Mouse (Mus musculus): Measurements from ENCODE around the gene Ddx24.
A peak's percentile ranks its signal among the peaks of the same experiment; 100 is the strongest.

Gene Ddx24

DNA sequence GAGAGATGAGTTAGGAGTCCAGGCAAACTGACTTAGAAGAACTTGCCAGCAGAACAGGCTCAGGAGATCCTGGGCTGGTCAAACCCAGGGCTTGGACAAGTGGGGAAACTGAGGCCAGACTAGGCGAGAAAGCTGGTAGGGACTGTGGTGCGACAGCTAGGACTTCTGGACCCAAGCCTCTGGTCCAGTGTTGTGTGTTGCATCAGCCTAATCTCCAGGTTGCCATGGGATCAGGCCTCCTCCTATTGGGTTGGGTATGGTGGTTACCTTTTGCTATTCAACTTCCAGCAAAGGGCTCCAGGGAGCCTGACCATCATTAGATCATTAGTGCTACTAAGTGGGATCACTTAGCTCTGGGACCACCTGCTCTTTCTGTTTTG, 36.3 kb downstream of the Ddx24 start:
- DNase-seq (ENCODE audit: low spot score) = peak; percentile 65

DNA sequence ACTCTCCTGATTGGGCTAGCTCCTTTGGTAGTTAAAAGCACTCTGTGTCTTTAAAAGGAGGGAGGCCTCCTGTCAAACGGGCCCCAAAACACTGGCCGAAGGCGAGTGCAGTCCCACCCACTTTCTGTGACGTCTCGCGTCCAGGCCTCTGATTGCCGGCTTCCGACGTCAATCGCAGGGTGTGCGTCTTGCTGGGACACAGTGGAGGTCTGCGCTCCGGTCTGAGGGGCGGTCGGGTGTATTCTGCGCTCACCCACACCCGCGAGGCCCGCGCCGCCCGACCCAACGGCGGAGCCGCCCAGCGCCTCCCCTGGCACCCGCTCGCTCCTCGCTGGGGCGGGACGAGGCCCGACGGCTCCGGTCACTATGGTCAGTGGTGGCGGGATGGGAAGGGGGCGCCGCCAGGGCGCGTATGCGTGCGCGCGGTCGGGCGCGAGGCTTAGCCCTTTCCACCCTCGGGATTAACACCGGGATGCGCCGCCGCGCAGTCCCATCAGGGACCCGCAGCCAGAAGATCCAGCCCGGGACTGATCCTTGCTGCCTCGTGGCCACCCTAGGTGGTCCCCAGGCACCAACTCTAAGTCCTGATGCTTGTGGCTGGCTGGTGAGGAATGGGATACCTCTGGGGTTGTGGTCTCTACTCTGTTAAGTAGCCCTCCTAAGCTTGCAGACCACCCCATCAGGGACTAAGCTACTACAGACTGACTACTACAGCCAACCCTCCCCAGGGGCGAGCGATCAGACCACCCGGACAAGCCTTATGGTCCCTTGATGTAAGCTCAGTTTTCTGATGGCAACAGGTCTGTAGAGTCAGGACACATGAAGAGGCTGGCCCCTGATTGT, 36.9 kb downstream of the Ddx24 start, which contains the start of gene Otub2:
Otub2 (plus strand) TSS at position 178 of the 843 bp plus-strand sequence.
- peak; percentile 94 for DNase-seq (ENCODE audit: low spot score)

DNA sequence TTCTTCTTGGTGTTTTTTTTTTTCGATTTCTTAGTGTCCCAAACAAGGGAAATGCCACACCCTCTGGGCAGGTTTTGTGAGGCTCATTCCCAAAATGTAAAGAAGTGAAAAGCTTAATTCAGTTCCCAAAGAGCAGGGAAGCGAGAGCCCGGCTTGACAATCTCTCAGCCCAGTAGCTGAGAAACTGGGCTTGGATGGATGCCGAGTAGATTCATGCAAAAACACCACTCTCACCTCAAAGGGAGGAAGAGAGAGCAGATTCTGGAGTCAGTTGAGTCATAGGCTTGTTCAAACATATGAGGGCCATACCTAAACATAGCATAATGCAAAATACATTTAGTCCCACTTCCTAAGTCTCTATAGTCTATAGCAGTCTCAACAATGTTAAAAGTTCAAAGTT, 45.4 kb downstream of the Ddx24 start:
- DNase-seq (ENCODE audit: low spot score) = no peak

DNA sequence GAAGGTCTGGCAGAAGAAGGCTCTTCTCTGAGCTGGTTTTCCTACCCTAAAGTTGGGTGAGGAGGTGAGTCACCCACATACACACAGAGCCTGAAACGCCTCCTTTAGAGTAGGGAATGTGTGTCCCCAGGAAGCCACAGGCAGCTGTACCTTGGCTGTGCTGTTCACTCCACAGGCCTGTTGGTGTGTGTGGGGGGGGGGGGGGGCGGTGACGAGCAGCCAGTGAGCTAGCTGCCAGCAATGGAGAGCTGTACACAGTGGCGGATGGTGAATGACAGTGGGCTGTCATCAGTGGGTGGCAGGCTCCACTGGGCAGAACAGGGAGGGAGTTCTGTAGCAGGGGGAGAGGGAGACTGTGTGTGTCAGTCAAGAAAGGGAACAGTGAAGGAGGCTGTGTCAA, 48.9 kb downstream of the Ddx24 start:
- DNase-seq (ENCODE audit: low spot score) = no peak

DNA sequence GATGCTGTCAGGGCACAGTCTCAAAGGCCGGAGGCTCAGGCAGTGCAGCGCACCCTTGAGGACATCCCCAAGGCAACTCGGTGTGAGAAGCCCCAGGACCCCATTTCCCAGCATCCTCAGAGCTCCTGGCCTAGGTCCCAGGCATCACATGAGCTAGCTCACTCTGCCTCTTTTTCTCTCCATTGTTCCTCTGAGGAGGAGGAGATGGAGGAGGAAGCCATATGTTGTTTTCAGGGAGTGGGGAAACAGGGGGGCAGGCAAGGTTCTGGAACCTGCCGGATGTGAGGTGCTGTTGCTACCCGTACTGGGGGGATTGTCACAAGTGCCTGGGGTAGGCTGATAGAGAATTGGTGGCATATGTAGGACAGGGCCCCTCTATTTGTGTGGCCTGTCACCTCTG, 49.5 kb downstream of the Ddx24 start:
- no peak for DNase-seq (ENCODE audit: low spot score)

DNA sequence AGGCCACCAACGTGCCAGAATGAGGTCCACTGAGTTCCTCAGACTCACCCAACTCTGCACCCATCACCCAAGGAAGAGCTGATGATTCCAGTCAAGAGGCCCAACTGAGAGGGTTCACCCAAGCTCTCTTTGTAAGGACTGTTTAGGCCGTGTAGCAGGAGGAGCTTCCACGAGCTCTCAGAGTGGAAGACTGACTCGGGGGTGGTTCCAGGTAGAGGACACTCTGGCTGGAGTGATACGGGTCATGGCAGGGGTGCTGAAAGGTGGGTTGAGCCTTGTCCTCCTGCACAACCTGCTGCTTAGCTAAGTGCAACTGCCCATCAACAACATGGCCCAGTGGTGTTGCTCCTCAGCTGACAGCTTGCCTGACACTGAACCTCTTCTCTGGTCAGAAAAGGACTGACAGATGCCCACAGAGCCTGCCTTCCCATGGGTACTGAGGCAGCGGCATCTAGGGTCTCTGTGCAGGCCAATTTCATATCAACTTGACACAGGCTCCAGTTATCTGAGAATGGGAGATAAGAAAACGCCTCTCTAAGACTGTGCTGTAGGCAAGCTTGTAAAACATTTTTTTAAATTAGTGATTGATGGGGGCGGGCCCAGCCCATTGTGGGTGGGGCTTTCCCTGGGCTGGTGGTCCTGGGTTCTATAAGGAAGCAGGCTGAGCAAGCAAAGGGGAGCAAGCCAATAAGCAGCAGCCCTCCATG, 51.9 kb downstream of the Ddx24 start:
- peak; percentile 44 for DNase-seq (ENCODE audit: low spot score)

DNA sequence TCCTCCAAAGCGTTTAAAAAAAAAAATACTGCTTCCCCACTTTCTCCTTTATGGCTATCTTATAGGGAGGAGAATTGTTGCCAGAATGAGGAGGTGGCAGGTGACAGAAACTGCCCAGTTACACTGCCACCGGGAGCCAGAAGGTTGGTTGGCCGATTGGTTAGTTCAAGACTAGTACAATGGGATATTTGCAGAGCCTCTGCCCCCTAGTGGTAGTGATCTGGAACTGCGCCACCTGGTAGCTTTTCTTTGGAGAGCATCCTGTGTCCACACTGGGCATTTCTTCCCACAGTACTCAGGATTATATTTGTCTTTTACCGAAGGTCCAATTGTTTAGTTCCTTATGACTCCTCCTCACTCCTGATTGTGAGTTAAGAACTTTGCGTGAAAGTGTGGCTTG, 53.9 kb downstream of the Ddx24 start:
- DNase-seq (ENCODE audit: low spot score) = peak; percentile 59

DNA sequence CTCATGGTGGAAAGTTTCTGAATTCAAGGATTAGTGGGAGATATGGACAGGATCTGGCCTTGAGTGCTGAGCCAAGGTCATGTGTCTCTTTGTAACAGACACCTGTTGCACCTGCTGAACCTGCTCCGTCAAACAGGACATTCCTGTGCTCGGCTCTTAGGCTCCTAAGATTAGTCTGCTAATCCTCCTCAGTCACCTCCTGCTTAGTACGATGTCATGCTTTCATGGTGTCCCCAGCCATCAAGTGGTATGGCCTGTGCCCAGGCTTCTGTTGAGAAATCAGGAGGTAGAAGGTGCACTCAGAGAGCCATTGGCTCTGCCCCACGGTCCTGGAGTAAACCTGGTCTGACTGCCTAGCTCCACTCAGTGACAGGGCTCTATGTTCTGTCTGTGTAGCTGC, 54.8 kb downstream of the Ddx24 start:
- no peak for DNase-seq (ENCODE audit: low spot score)

DNA sequence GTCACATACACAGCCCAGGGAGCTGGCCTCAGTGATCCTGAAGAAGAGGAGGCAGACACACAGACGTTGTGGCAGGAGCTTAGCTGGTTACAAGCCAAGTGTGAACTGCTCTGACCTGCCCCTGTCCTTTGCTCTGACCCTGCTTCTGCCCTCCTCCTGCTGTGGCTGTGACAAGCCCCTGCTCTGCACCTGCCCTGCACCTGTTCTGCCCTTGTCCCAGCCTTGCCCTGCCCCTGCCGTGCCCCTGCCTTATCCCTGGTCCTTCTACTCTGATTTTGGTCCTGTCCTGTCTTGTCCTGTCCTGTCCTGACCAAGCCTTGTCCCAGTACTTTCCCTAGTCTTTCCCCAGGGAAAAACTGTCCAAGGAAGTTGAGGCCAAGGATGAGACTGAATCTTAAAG, 56.9 kb downstream of the Ddx24 start:
- no peak for DNase-seq (ENCODE audit: low spot score)

DNA sequence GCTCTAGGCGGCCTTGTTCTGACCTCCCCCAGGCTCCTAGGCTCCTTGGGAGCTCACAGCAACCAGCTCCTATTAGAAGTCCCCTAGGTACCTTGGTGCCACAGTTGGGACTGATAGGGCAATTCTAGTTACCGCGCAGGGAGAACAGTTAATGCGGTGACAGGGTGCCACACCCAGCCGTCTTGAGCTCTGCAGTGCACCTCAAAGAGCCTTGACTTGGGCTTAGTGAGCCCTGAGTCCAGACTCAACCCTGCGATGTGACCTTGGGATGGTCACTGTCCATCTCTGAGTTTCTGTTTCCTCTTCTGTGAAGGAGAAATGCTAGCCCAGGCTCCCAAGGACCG, 57.3 kb downstream of the Ddx24 start:
- DNase-seq (ENCODE audit: low spot score) = no peak

DNA sequence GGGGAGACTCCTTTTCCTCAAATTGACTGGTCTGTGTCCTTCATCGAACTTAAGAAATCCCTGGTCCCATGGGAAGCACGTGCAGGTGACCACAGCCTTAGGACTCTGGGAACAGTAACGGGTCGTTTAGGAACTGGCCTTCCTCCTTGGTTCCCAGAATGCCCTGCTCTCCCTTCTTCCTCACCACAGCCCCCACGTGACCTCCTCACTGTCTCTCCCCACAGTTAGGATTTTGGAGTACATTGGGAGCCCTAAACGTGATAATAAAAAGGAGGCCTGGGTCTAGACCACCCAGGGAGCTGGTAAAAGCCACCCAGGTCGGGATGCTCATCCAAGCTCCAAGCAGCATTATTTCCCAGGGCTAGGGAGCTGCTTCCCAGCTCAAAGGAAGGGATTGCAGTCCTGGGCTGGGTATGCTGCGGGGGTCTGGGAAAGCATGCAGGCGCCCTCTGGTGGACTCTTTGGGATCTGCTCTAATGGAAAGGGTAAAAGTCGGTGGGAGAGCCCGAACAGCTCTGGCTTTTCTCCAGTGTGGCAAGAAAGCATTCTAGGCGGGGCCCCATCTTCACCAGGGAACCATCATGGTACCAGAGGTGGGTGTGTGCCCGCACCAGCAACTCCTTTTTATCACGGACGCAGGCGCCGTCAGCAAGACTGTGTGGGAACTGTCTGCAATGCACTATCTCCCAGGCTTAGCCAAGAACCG, 57.9 kb downstream of the Ddx24 start:
- peak; percentile 43 for DNase-seq (ENCODE audit: low spot score)

DNA sequence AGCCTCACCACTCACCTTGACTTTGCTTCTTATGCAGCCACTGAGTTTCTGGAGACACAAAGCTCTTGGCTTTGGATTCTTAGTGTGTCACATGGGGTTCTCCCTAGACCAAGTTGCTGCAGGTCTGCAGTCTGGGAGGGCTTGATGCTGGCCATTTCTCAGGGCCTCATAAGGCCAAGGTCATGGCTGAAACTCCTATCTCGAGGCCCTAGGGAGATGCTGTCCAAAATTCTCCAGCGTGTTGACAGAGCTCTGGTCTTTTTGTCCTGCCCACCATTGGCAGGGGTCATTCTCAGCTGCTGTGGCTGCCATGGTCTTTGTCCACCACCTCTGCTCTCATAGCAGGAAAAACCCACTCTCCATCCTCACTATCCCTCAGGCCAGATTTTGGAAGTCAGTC, 58.5 kb downstream of the Ddx24 start:
- DNase-seq (ENCODE audit: low spot score) = no peak

DNA sequence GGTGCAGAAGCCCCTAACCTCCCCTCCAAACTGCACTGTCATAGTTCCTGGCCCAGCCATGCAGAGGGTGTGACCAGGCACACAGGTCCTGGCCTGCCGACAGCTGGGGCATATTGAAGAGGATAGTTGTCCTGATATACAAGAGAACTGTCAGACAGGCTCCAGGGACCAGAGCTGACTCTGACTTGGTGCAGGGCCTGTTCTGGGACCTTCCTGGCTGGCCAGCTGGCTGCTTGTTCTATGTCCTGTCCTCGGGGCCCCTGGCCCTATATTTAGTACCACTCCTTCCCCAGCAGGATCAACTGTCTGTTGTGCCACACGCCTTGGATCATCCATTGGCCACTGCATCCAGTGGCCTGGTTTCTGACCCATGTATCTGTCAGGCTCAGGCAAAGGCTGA, 63.3 kb downstream of the Ddx24 start:
- DNase-seq (ENCODE audit: low spot score) = no peak

DNA sequence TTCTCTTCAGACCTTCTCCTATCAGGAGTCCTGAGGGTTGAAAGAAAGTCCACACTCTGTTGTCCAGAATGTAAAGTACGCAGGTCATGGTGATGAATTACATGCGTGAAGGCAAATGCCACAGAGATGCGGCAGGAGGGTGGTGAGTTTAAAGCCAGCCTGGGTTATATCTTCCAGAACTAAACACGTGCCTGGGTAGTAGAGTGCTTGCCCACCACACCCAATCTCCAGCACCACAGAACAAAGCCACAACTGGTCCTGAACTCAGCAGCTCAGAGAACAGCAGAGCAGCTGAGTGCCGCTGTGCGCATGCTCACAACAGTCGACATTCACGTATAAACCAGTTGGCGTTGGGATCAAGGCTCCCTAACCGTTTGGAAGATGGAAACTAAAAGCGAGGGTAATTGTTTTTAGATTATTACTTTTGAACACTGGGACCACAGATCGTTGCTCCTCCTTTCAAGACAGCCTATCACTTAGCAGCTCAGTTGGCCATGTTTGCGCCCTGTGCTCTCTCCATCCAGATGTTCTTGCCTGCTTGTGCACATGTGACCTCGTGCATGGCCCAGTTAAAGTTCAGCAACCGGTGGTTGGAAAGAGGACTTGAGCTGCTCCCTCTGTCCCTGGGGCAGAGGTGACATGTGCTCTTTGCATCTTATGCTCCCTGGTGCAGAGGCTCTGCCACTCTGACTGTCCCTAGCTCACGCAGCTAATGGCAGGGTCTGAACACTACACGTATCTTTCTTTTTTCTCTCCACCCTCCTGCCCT, 63.9 kb downstream of the Ddx24 start:
- DNase-seq (ENCODE audit: low spot score) = no peak

DNA sequence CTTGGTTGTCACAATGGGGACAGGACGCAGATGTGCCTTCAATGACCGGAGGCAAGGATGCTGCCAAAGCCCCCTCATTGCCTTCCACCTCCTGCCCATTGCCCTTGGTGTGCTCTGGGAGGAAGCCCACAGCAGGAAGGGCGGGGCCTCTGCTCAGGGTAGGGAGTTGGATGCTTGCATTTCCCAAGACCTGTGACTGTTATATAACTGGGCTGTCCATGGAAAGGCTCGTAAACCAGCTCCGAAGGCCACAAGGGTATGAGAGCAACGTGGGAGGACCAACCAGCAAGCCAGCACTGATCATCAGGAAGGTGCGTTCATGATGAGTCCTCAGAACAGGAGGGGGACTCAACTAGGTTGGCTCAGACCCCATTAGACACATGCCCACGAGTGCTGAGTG, 64.8 kb downstream of the Ddx24 start:
- no peak for DNase-seq (ENCODE audit: low spot score)

DNA sequence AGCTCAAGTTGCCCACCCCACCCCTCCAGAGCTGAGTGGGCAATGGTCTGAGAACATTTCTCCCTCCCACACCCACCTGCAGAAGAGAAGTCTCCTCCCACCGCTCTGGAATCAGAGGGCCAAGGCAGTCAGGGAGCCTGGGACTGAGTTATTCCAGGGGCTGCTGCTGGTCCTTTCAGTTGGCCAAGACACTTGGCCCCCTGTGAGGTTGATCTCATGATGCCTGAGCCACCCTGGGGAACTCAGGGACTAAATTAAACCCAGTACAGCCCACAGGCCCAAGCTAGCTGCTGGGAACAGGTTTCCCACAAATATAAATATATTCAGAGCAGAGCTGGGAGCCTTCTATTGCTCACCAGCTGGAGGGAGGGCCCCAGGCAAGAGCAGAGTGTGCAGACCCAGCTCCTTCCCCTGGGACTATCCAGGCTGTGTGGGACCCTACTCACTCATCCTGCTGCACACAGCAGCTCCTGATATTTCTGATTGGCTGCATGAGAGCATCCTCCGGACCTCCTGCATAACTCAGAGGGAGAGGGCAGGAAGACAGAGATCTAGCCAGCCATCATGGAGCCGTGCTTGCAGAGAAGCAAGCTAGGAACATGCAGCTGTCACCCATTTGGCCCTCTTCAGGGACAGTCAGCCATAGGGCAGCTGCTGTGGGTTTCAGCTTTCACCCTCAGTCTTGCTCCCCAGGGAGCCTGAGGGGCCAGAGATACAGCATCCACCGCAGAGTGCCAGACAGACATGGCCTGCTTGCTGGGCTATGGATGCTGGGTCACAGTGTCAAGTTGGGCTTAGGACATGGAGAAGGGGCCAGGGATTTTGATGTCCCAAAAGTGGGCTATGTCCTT, 66.5 kb downstream of the Ddx24 start:
- DNase-seq (ENCODE audit: low spot score) = no peak

DNA sequence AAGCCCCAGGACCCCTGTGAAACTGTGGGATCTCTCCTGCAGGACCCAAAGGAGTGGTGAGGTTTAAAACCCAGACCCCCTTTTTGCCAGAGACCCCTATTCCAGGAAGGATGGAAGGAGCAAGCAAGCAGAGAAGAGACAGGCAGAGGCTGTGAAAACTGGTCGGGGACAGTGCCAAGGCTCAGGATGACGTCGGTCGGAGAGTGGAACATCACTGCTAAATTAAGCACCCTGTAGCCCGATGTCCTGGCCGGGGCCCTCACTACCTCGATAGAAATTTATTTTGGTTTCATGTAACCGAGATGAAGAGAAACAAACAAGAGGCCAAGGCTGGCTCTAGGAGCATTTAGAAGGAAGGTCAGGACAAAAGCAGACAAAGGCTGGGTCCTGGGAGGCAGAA, 67.4 kb downstream of the Ddx24 start:
- DNase-seq (ENCODE audit: low spot score) = no peak

All from c-Kit-positive CD71-positive TER-119-positive erythroid progenitor cells, embryonic 14.5 days (primary cell).